Mouse (Mus musculus) limb, embryonic 13.5 days (tissue): Measurements from ENCODE around the gene Eno2. TPM values are rescaled to one million over a fixed set of nuclear protein-coding genes. Genes with fewer than 3 reads are reported as not detected.

ENCODE experiments used
- ATAC-seq: fragments of 200-750 bp; cut with Nextera tagmentation; 2 replicates; pipeline ENCODE4 v1.8.0; 2017; ENCODE audit warnings: low read depth, moderate number of reproducible peaks, moderate TSS enrichment; ENCODE audit not compliant: low FRiP score
- H3K27ac ChIP-seq: fragments of 300-500 bp; sonication (generic); 2 replicates; pipeline ENCODE4 v1.5.1; 2015; ENCODE audit warnings: inconsistent platforms, mild to moderate bottlenecking, moderate library complexity
- H3K27me3 ChIP-seq: fragments of 300-500 bp; sonication (generic); 2 replicates; pipeline ENCODE4 v1.6.1; 2015; ENCODE audit warnings: mild to moderate bottlenecking, inconsistent platforms
- H3K36me3 ChIP-seq: fragments of 300-500 bp; sonication (generic); 2 replicates; pipeline ENCODE4 v1.6.1; 2015; ENCODE audit warnings: inconsistent platforms, mild to moderate bottlenecking, moderate library complexity
- H3K4me1 ChIP-seq: fragments of 300-500 bp; sonication (generic); 2 replicates; pipeline ENCODE4 v1.6.1; 2015; ENCODE audit warnings: inconsistent platforms
- H3K4me2 ChIP-seq: fragments of 300-500 bp; sonication (generic); replicated peaks from 2 replicates; pipeline ENCODE4 v1.6.1; 2015; ENCODE audit warnings: inconsistent platforms, mild to moderate bottlenecking, moderate library complexity
- H3K4me3 ChIP-seq: fragments of 300-500 bp; sonication (generic); 2 replicates; pipeline ENCODE4 v1.5.1; 2015; ENCODE audit warnings: moderate library complexity, mild to moderate bottlenecking, inconsistent platforms
- H3K9ac ChIP-seq: fragments of 300-500 bp; sonication (generic); 2 replicates; pipeline ENCODE4 v1.6.1; 2015; ENCODE audit warnings: mild to moderate bottlenecking, inconsistent platforms
- H3K9me3 ChIP-seq: fragments of 300-500 bp; sonication (generic); 2 replicates; pipeline ENCODE4 v1.6.1; 2016; ENCODE audit warnings: inconsistent platforms
- WGBS: fragments of 180-500 bp; shearing (Covaris S2); methylation state at CpG from one replicate; pipeline ENCODE4 v1.1.7; 2015; 5-methylcytosine and 5-hydroxymethylcytosine counted together
- polyA plus RNA-seq: library from polyadenylated mRNA; unstranded; fragments of >200 nt; fragmentation: Nextera tagmentation; extraction: Ambion mirVana; gene quantifications from 2 replicates; pipeline ENCODE4 v1.2.1, GENCODE M21; 2015

Eno2 gene
- polyA plus RNA-seq, 1 experiment from 2014 or later: 7.7 TPM

DNA sequence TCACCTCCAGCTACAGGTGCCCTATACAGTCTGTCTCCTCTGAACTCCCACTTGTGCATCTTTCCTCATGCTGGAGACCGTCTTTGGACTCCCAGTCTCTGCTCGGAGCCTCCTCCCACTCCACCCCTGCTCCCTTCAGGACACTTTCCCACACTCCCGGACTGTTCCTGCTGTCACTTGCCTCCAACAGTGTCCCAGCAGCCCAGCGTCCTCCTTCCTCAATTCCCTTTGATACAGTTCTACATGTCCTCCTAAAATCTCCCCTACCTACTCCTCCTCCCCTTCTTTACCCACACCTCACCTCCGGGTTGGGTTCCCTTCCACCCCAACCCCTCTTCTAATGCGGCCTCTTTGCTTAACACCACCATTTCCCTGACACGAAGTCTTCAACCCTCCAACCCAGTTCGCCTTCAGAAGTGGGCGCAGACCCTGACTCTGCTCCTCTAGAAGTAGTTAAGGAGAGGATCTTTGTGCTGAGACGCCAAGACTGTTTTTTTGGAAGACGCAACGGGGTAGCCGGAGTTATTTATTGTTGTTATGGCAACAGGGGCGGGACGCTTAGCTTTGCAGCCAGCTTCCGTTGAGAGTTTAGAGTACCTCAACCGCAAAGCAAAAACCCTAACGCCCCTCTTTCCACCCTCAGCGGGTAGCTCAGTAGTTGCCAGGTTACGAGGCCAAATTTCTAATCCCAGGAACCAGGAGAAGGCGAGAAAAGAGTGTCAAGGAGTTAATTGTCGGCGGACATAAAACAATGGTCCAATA, 9.9 kb upstream of the Eno2 start, which contains the start of gene Lrrc23:
TSS of gene Lrrc23 (minus strand) at position 506 of the 762 bp plus-strand sequence.
- Histone ChIP-seq H3K4me1 (peaks cover 18% of the 10 kb centered on the region), H3K27ac (no peak within 1 kb of the TSS), H3K4me3 (peak within 1 kb of the TSS; percentile 39), H3K9ac (peak within 1 kb of the TSS; percentile 51; the same call in 1 of the 2 replicates), H3K27me3 (peaks cover 8% of the 10 kb centered on the region; the same call in 1 of the 2 replicates), H3K36me3 (no peaks in the 10 kb centered on the region), H3K9me3 (no peaks in the 10 kb centered on the region), H3K4me2 (peak within 1 kb of the TSS; percentile 71)
- WGBS: 3% methylated on average over 23 of the region's 23 CpGs
- peak; percentile 73; the same call in 1 of the 2 replicates for ATAC-seq

DNA sequence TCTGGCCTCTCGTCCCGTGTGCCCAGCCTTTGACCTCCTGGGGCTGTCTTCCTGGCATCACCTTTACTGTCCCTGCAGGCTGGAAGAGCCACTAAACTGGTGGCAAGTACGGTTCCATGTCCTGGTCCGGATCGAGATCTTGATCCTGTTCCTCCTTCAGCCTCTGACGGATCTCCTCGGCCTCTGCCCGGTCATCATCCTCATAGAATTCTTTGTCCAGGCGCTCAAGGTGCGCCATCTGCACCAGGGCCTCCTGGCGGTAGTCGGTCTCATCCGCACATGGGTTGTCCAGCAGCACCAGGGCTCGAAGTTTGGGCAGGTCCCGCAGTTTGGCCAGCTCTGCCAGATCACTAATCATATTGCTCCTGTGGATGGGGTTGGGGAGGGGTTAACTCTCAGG, 1.0 kb upstream of the Eno2 start:
- Histone ChIP-seq H3K4me3 (no peak overlapping the region), H3K9ac (no peak overlapping the region)
- no peak for ATAC-seq

DNA sequence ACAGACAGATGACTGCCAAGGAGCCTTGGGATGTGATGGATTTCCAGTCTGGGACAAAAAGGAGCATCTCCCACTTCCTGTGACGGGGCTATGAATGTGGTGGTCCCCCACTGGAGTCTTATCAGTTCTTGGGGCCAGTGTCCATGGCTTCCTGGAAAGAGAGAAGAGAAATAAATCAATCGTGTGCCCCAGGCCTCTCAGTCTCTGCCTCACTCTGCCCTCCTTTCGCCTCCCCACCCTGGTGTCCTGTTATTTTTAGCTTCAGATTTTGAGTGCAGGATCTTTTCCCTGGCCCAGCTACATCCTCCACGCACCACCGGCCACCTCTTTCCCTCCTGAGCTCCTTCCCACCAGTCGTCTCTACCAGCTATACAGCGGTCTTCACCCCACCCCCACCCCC, 540 bp upstream of the Eno2 start:
- Histone ChIP-seq H3K27ac (no peak overlapping the region), H3K27me3 (peaks cover 45% of the 10 kb centered on the region), H3K4me1 (peaks cover 23% of the 10 kb centered on the region), H3K4me2 (peak overlapping the region; percentile 90), H3K4me3 (peak overlapping the region; percentile 60), H3K9ac (peak overlapping the region; percentile 74), H3K9me3 (no peaks in the 10 kb centered on the region), H3K36me3 (no peaks in the 10 kb centered on the region)
- no peak for ATAC-seq
- WGBS: 65% methylated on average over 7 of the region's 7 CpGs

More for the DNA sequence above, 1.0 kb upstream of the Eno2 start:
- Histone ChIP-seq H3K9me3 (no peaks in the 10 kb centered on the region), H3K27me3 (peaks cover 45% of the 10 kb centered on the region), H3K27ac (no peak overlapping the region), H3K4me1 (peaks cover 23% of the 10 kb centered on the region), H3K4me2 (no peak overlapping the region), H3K36me3 (no peaks in the 10 kb centered on the region)
- 85% methylated on average over 15 of the region's 15 CpGs for WGBS

DNA sequence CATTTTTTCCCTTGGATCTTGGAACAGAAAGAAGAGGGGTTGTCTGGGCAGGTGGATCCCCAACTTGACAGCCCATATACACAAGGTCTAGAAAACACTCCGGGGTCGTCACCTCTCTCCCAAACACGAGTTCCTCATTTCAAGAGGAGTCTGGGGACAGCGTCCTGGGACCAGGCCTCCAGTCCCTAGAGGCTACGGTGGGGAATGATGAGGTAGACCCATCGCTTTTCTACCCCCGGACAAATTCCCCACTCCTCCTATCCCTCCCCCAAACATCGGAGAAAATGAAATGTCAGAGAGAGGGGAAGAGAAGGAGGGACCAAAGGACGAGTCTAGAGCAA, 799 bp downstream of the Eno2 start:
- H3K9ac ChIP-seq: peak overlapping the region; percentile 74; the same call in 1 of the 2 replicates
- peaks cover 23% of the 10 kb centered on the region for H3K4me1 ChIP-seq
- peak overlapping the region; percentile 60 for H3K4me3 ChIP-seq
- no peaks in the 10 kb centered on the region for H3K36me3 ChIP-seq
- WGBS: 7% methylated on average over 9 of the region's 9 CpGs
- peaks cover 54% of the 10 kb centered on the region for H3K27me3 ChIP-seq
- no peaks in the 10 kb centered on the region for H3K9me3 ChIP-seq
- H3K4me2 ChIP-seq: peak overlapping the region; percentile 90
- no peak overlapping the region for H3K27ac ChIP-seq
- no peak for ATAC-seq

DNA sequence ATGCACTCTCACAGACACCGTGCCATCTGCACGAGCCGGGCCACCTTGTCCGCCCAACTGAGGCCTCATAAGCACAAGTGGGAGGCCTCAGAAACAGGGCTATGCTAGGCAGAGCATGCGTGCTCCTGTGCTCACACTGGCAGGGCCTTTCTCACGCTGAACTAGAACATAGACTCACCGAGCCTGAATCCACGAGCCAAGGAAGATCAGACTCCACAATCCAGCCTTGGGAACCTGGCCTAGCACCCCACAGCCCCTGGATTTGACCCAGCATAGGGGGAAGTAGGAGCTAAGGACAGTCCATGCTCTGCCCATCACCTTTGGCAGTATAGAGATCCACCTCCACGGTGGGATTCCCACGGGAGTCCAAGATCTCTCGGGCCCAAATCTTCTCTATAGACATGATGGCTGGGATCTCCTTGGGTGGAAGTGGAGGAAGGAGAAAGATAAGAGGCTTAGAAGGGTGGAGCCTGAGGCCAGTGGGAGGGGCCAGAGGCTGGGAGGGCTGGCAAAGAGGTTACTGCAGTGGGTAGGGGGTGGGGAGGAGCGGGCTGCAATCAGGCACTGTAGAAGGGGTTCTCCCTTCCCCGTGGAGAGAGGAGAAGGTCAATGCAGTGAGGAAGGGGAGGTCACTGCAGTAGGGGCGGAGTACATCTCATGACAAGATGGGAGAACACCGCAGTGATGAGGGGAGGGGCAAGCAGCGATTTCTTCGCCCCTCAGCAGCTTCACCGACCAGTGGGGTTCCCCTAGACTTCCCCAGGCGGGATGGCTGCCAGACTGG, 1.4 kb downstream of the Eno2 start:
- H3K9me3 ChIP-seq: no peaks in the 10 kb centered on the region
- no peak for ATAC-seq
- H3K4me2 ChIP-seq: peak overlapping the region; percentile 90
- H3K36me3 ChIP-seq: no peaks in the 10 kb centered on the region
- H3K4me1 ChIP-seq: peaks cover 23% of the 10 kb centered on the region
- H3K27me3 ChIP-seq: peaks cover 56% of the 10 kb centered on the region
- peak overlapping the region; percentile 60 for H3K4me3 ChIP-seq
- H3K9ac ChIP-seq: peak overlapping the region; percentile 74; the same call in 1 of the 2 replicates
- H3K27ac ChIP-seq: no peak overlapping the region
- 26% methylated on average over 19 of the region's 19 CpGs for WGBS

DNA sequence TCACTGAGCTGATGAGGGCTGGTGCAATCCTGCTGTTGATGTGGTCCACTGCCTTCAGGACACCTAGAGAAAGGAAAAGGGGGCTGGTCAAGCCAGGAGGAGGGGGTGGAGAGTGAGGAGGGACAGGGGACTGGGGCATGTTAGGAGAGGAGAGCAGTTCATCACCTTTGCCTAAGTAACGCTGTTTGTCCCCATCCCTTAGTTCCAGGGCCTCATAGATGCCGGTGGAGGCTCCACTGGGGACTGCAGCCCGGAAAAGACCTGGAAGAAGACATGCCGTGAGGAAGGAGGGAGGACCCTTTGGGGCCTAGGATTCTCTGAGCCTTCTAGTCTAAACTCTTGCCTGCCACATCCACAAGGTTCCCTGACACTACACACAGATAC, 1.9 kb downstream of the Eno2 start:
- peaks cover 23% of the 10 kb centered on the region for H3K4me1 ChIP-seq
- no peak overlapping the region for H3K4me3 ChIP-seq
- H3K4me2 ChIP-seq: peak overlapping the region; percentile 90; the same call in 1 of the 2 replicates
- H3K9me3 ChIP-seq: no peaks in the 10 kb centered on the region
- no peak overlapping the region for H3K9ac ChIP-seq
- peaks cover 61% of the 10 kb centered on the region for H3K27me3 ChIP-seq
- H3K36me3 ChIP-seq: no peaks in the 10 kb centered on the region; the same call in 1 of the 2 replicates
- WGBS: 39% methylated on average over 4 of the region's 4 CpGs
- no peak overlapping the region for H3K27ac ChIP-seq
- ATAC-seq: no peak

DNA sequence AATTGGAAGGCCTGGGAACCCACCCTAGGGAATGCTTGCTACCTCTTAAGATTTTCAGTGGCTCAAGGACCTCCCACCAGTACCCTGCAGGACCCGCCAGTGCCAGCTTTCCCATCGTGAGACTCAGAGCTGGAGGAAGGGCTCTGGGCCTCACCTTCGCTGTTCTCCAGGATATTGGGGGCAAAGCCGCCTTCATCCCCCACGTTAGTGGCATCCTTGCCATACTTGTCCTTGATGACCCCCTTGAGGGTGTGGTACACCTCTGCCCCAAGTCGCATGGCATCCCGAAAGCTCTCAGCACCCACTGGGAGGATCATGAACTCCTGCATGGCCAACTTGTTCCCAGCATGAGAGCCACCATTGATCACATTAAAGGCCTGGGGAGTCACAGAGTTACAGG, 3.5 kb downstream of the Eno2 start:
- Histone ChIP-seq H3K27me3 (peaks cover 69% of the 10 kb centered on the region), H3K9me3 (no peaks in the 10 kb centered on the region), H3K4me2 (no peak overlapping the region), H3K27ac (no peak overlapping the region), H3K36me3 (no peaks in the 10 kb centered on the region; the same call in 1 of the 2 replicates), H3K4me3 (no peak overlapping the region), H3K9ac (no peak overlapping the region), H3K4me1 (peaks cover 23% of the 10 kb centered on the region)
- 82% methylated on average over 7 of the region's 7 CpGs for WGBS
- no peak for ATAC-seq

DNA sequence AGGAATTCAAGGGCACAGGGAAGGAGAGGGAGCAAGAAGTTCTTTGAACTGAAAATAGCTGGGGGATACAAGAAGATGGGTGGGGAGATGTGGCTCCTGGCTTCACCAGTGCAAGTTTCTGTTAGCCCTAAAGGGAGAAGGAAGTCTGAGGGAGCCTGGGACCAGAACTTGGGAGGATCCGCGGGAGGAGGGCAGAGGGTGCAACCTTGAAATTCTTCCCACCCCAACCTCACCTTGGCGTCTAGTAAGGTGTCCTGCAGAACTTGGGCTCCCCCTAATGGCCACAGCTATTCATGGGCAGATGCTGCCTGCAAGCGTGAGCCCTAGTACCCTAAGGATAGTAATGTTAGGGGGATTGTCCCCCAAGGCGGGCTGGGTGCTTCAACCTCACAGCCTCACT, 10.2 kb downstream of the Eno2 start:
- ATAC-seq: no peak
- H3K27ac ChIP-seq: peak overlapping the region; percentile 99
- H3K4me2 ChIP-seq: peak overlapping the region; percentile 90
- 1% methylated on average over 5 of the region's 5 CpGs for WGBS
- H3K36me3 ChIP-seq: no peaks in the 10 kb centered on the region; the same call in 1 of the 2 replicates
- H3K27me3 ChIP-seq: peaks cover 31% of the 10 kb centered on the region; the same call in 1 of the 2 replicates
- H3K4me3 ChIP-seq: peak overlapping the region; percentile 79; the same call in 1 of the 2 replicates
- H3K9ac ChIP-seq: peak overlapping the region; percentile 55
- H3K9me3 ChIP-seq: no peaks in the 10 kb centered on the region
- H3K4me1 ChIP-seq: peaks cover 38% of the 10 kb centered on the region

DNA sequence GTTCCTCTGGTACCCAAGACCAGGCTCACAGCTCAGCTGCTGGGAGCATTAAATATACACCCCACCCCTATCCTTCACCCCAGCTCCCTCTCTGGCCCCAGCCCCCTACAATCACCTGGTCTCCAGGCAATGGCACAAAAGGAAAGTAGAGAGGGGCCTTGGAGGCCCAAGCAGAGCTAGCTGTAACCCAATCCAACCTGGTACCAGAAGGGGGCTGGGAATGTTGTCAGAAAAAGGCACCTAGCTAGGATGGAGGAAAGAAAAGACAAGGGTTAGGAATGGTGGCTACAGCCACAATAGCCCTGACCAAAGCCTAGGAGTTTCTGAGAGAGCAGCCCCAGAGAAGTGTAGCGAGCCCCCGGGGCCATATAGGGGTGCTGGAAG, 10.6 kb downstream of the Eno2 start:
- H3K9ac ChIP-seq: peak overlapping the region; percentile 55
- H3K27me3 ChIP-seq: peaks cover 27% of the 10 kb centered on the region; the same call in 1 of the 2 replicates
- no peak for ATAC-seq
- no peaks in the 10 kb centered on the region; the same call in 1 of the 2 replicates for H3K36me3 ChIP-seq
- WGBS: 57% methylated on average over 2 of the region's 2 CpGs
- peak overlapping the region; percentile 90 for H3K4me2 ChIP-seq
- H3K4me1 ChIP-seq: peaks cover 42% of the 10 kb centered on the region
- peak overlapping the region; percentile 79; the same call in 1 of the 2 replicates for H3K4me3 ChIP-seq
- H3K9me3 ChIP-seq: no peaks in the 10 kb centered on the region
- H3K27ac ChIP-seq: peak overlapping the region; percentile 99

DNA sequence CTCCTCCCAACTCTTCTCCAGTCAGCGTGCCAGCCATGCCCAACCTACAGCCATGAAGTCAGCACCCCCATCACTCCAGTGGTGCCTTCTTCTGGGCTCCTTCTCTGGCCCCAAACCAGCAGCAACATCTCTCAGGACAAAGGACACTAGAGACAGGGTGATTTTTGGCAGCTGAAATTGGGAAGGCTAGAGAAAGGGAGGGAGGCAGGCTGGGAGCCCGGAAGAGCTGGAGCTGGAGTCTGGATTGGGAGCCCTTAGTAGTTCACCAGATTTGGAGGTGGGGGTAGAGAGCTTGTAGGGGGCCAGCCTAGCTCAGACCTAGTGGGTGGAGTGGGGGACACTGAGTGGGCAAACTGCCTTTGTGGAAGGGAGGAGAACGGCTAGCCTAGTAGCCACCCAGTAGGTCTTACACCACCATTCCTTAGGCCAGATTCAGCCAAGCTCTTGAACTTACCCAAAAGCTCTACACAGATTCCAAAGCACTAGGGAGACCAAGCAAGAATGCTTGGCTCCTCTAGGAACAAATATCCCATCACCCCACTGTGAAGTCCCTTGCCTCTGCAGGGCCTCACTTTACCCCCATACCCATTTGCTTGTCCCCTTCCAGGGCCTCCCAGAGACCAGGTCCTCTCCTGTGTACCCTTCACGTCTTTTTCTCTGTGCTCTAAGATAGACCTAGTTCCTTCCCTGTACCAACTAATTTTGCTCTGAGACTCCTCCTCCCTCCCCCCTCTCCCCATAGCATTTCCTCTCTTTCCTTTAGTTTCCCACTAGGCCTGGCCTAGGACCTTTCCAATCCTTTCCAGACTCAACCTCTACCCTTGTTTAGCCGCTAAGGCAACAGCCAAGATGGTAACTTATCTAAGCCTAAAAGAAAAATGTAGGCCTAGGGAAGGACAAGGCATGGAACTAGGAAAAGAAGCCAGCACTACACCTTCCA, 11.3 kb downstream of the Eno2 start:
- Histone ChIP-seq H3K4me3 (peak overlapping the region; percentile 79), H3K36me3 (peaks cover under 1% of the 10 kb centered on the region; the same call in 1 of the 2 replicates), H3K4me2 (peak overlapping the region; percentile 90), H3K9me3 (no peaks in the 10 kb centered on the region), H3K27ac (peak overlapping the region; percentile 99), H3K9ac (peak overlapping the region; percentile 94), H3K4me1 (peaks cover 48% of the 10 kb centered on the region), H3K27me3 (peaks cover 21% of the 10 kb centered on the region; the same call in 1 of the 2 replicates)
- 38% methylated on average over 5 of the region's 5 CpGs for WGBS
- no peak; the same call in 1 of the 2 replicates for ATAC-seq

DNA sequence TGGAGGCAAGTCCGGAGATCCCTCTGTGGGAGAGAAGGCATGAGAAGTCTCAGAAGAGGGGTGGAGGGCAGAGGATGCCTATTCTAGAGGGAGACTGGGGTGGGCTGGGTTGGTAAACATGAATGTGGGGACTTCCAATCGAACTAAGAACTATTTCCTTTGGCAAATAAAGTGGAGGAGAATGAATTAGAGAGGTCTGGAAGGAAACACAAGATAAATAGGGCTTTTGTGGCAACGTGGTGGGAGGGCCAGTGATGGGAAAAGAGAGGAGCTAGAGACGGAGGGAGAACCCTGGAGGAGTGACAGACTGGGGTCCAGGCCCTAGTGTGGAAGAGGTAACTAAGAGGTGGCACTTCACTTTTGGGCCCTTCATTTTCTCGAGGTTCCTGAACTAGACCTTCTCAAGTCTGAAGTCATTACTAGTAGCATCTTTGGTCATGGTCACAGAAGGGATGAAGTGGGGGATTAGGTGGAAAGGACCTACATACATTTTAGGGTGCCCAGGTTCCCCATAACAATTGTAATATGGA, 12.1 kb downstream of the Eno2 start:
- peaks cover 51% of the 10 kb centered on the region for H3K4me1 ChIP-seq
- ATAC-seq: no peak
- no peaks in the 10 kb centered on the region for H3K9me3 ChIP-seq
- peaks cover 14% of the 10 kb centered on the region; the same call in 1 of the 2 replicates for H3K27me3 ChIP-seq
- H3K36me3 ChIP-seq: peaks cover 8% of the 10 kb centered on the region; the same call in 1 of the 2 replicates
- peak overlapping the region; percentile 94 for H3K9ac ChIP-seq
- peak overlapping the region; percentile 90 for H3K4me2 ChIP-seq
- WGBS: 10% methylated on average over 5 of the region's 5 CpGs
- H3K27ac ChIP-seq: peak overlapping the region; percentile 99
- H3K4me3 ChIP-seq: peak overlapping the region; percentile 79
